Mouse (Mus musculus) embryonic stem cell, embryonic (primary cell): ENCODE measurements at regions not wholly inside any gene's neighbourhood (a gene's known extent, or its start where the extent isn't known, plus 50 kb on each side); places are given as distances from the start of the nearest gene placed in this dataset.

ENCODE experiments used
- CTCF ChIA-PET, 4 experiments: fragments of 300-600 bp in 2 of 4; fragments of 350-600 bp in 2 of 4; sonication (Branson Sonifier 250); formaldehyde crosslinking; loops; one replicate each; lab custom pipeline; 2022; ENCODE audit warnings: inconsistent platforms in 2 of 4; lab: Charles Lee
- POLR2A ChIA-PET, 4 experiments: fragments of 300-600 bp in 2 of 4; fragments of 350-600 bp in 2 of 4; sonication (Branson Sonifier 250); formaldehyde crosslinking; loops; one replicate each; lab custom pipeline; 2022; ENCODE audit warnings: antibody characterized with exemption in 4 of 4, inconsistent platforms in 1 of 4; lab: Charles Lee

DNA sequence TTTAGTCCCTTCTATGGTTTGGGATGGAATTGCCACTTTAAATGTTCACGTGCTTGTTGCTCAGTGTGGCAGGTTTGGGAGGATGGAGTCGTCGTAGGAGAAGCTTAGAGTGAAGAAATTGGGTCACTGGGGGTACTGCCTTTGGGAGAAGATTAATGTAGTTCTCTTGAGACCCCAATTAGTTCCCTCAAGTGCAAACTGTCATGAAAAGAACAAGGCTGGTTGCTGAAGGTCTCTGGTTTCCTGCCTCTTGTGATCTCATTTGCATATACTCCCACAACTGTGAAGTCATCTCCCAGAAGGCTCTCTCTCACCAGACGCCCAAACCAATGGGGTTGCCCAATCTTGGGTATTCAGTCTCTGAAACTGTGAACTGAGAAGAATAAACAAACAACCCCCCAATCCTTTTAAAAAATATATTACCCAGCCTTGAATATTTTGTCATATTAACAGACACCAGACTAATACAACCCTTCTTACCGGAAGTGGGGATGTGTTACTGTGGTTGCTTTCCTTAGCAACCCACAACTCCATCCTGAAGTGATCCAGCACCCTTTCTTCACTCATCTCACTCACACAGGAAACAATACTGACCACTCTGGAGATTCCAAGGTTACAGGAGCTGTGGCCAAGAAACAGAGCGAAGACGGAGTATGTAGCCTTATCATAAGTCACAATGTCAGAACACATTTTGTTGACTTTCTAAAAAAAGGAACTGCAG, 153.2 kb upstream of the Fndc3a start:
- CTCF ChIA-PET: no interaction called here
- POLR2A ChIA-PET: no interaction called here

- POLR2A ChIA-PET: interaction anchor here in 1 of 4 experiments (0.5 to 1.1 kb wide), 2 partner anchors 9 to 145 kb away, joined by 3 to 4 read pairs; partner anchors contain the start of gene Fndc3a
- CTCF ChIA-PET: no interaction called here
Measured at GRCm38 (mm10) chr14:72854226-72854625, 144.4 kb upstream of the Fndc3a start.

- POLR2A ChIA-PET: no interaction called here
Measured at GRCm38 (mm10) chr14:72853104-72853503, 143.3 kb upstream of the Fndc3a start.

GRCm38 (mm10) chr14:72850884-72851283, 141.1 kb upstream of the Fndc3a start:
- ChIA-PET POLR2A (no interaction called here), CTCF (no interaction called here)

More at GRCm38 (mm10) chr14:72853104-72853503, 143.3 kb upstream of the Fndc3a start:
- CTCF ChIA-PET: no interaction called here

DNA sequence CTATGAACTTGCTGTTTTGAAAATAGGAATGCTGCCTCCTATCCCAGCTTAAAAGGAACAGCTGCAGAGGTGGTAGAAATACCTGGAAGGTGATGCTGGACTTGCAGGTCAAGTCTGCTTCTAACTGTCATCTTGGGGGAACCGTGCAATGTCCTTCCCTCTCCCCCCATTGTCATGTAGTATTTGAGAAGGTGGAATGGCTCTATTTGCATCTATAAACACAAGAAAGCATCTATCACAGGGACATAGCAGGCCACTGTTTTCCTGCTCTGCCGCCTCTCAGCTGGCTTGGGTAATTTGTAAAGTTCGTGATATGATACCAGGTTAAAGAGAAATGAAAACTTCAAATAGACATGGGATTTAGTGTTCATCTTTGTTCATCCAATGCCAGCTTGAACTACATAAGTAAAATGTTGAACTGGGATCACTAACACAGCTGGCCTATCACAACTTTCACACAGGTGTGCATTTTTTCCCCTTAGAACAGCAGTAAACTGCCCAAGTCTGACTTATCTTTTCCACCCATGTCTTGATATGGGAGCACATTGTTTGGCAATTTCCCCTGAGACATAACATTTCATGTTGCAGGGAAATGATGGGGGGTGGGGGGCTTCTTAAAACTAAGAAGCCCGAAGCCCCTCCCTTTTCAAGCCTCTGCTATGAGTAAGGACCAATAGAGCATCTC, 138.6 kb upstream of the Fndc3a start:
- ChIA-PET POLR2A (interaction anchor here in 3 of 4 experiments (0.8 to 2.5 kb wide), 10 partner anchors 8 to 138 kb away, joined by 3 to 13 read pairs (median 3); partner anchors contain the start of gene Fndc3a (in 1 of the 3)), CTCF (no interaction called here)

DNA sequence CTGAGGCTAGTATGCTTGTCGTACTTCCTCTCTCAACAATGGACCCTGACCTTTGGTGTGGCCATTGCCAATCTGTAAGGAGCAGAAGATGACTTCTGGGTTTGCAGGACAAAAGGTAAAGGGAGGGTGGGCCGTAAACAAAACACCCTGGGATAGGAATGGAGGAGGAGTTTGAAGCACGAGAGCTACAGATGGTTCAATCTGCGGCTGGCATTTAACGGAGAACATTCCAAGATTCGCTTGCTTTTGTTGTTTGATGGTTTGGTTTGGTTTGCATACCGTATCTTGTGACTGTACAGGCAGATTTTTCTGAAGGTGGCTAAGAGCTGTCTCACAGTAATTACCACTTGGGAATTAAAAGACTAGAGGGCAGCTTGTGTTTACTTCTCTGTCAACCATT, 137.7 kb upstream of the Fndc3a start:
- ChIA-PET POLR2A (interaction anchor here in 3 of 4 experiments (0.7 to 2.5 kb wide), 23 partner anchors 9 to 245 kb away, joined by 3 to 13 read pairs (median 3); partner anchors contain the start of gene Fndc3a (in 2 of the 3)), CTCF (interaction anchor here in 2 of 4 experiments (0.5 to 0.6 kb wide), 2 partner anchors 72 to 260 kb away, joined by 3 read pairs; no protein-coding TSS in a partner anchor)

GRCm38 (mm10) chr14:72845621-72846440, 136.0 kb upstream of the Fndc3a start:
- ChIA-PET POLR2A (interaction anchor here in 3 of 4 experiments (0.6 to 2.5 kb wide), 8 partner anchors 8 to 1795 kb away, joined by 3 to 13 read pairs (median 4); no protein-coding TSS in a partner anchor), CTCF (interaction anchor here in 2 of 4 experiments (0.6 to 0.7 kb wide), 2 partner anchors 17 to 30 kb away, joined by 3 read pairs; no protein-coding TSS in a partner anchor)

DNA sequence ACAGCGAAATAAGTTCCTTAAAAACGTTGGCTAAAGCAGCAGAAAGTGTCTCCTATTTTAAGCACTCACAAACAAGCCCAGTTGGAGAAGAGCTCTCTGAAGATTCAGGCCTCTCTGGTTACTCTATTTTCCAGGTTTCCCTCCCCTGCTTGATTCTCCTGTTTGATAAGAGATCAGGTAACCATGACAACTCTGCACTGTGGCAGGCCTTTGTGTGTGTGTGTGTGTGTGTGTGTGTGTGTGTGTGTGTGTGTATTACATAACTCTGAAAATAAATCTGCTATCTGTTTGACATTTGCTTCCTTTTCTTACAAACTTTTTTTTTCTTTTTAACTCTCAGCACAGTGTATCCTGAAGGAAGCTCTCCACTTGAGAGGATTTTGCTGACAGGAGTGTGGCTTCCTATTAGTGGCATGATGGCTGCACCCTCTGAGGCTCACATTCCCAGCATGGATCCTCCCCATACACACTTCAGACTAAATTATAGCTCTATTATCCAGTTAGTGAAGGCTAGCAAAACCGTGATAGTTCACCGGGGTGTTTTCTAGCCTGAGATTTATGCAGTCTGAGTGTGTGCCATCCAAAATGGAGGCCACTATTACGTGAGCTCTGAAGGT, 135.1 kb upstream of the Fndc3a start:
- ChIA-PET CTCF (interaction anchor here in 1 of 4 experiments (0.7 kb wide), 1 partner anchor 671 kb away, joined by 3 read pairs; no protein-coding TSS in a partner anchor), POLR2A (interaction anchor here in 3 of 4 experiments (0.6 to 1.3 kb wide), 5 partner anchors 9 to 1794 kb away, joined by 3 to 4 read pairs (median 3); no protein-coding TSS in a partner anchor)

DNA sequence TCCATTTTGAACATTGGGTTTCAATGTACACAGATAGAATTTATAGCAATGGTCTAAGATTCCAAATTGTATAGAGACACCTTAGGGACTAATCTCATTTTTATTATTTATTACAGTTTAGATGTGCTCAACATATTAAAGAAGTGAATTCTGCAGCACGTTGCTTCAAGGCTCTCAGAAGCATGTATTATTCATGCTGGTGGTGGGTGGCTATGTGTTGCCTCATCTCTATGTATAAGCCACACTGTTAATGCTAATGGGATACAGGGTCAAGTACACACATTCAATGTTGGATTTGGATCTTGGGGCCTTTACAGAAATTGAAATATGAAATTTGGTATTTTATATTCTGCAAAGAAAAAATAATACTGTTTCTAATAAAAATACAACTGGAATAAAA, 131.9 kb upstream of the Fndc3a start:
- POLR2A ChIA-PET: interaction anchor here in 1 of 4 experiments (0.7 kb wide), 1 partner anchor 728 kb away, joined by 3 read pairs; no protein-coding TSS in a partner anchor

GRCm38 (mm10) chr14:72835158-72835557, 125.4 kb upstream of the Fndc3a start:
- POLR2A ChIA-PET: interaction anchor here in 1 of 4 experiments (0.6 kb wide), 1 partner anchor 1884 kb away, joined by 5 read pairs; no protein-coding TSS in a partner anchor

More for the DNA sequence above, 131.9 kb upstream of the Fndc3a start:
- CTCF ChIA-PET: no interaction called here

DNA sequence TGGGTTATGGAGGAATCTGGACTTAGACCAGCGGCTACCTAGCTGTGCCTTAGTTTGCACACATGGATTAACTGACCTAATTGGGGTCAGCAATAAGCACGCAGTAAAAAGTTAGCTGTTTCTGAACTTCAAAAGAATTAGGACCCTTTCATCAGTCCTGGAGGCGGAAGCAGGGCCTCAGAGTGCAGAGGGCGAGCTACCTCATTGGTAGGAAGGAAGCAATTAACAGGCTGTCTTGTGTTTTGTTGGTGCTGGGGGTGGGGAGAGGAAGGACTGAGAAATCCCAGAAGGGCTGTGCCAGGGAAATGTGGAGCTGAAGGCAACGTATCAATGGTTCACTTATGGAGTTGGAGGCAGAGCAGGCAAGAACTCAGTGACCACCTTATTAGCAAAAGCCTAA, 119.5 kb upstream of the Fndc3a start:
- CTCF ChIA-PET: no interaction called here
- POLR2A ChIA-PET: interaction anchor here in 1 of 4 experiments (1.3 kb wide), 1 partner anchor 17 kb away, joined by 5 read pairs; no protein-coding TSS in a partner anchor

More at GRCm38 (mm10) chr14:72835158-72835557, 125.4 kb upstream of the Fndc3a start:
- CTCF ChIA-PET: no interaction called here

GRCm38 (mm10) chr14:72825549-72825948, 115.7 kb upstream of the Fndc3a start:
- POLR2A ChIA-PET: interaction anchor here in 1 of 4 experiments (0.6 kb wide), 1 partner anchor 21 kb away, joined by 3 read pairs; no protein-coding TSS in a partner anchor
- CTCF ChIA-PET: no interaction called here

DNA sequence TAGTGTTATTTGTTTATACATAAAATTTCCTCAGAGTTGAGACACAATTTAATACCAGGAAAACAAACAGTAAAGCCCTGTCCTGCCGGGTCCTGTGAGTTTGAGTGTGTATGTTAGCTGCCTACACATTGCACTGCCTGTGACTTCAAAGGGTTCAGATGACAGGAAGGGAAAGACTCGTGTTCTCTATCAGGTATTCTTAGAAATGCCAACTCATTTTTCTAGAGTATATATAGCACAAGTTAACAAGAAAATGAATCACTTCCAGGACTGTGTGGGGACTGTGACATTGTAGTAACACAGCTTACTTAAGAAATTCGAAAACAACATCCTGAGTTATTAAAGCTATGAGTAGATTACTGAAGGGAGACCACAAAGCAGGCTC, 112.4 kb upstream of the Fndc3a start:
- ChIA-PET POLR2A (interaction anchor here in 1 of 4 experiments (1.1 kb wide), 1 partner anchor 9 kb away, joined by 3 read pairs; no protein-coding TSS in a partner anchor), CTCF (no interaction called here)

- ChIA-PET CTCF (no interaction called here), POLR2A (interaction anchor here in 1 of 4 experiments (1.1 kb wide), 1 partner anchor 10 kb away, joined by 3 read pairs; no protein-coding TSS in a partner anchor)
Measured at GRCm38 (mm10) chr14:72821517-72822230, 111.9 kb upstream of the Fndc3a start.

DNA sequence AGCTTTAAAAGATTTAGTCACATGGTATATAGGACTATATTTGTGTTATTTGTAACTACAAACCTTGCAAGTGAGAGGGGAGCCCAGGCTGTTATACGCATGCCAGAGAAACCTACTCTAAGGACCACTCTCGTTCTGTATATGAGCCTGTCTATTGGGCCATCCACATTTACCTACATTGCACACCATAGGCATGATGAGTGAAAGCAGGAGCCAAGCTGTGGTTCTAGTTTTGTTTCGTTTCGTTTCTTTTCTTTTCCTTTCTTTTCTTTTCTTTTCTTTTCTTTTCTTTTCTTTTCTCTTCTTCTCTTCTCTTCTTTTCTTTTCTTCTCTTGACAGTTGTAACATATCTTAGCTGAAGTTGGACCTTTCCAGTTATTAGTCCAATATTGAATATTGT, 109.2 kb upstream of the Fndc3a start:
- ChIA-PET POLR2A (interaction anchor here in 1 of 4 experiments (0.5 kb wide), 1 partner anchor 853 kb away, joined by 4 read pairs; no protein-coding TSS in a partner anchor), CTCF (no interaction called here)

DNA sequence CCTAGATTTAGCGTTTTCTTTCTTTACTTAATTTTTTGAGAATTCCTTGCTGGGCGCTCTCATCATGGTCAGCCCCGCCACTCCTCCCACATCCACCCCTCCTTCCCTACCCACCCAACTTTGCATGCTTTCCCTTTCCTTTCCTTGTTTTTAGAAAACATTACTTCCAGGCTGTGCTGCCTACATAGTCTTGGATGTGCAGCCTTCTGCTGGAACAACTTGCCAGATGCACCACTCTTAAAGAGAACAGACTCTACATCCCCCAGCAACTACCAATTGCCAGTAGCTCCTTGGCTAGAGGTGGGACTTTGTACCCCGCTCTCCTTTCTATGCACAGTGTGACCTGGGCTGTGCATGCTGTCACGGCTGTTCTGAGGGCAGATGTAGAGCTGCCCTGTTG, 108.0 kb upstream of the Fndc3a start:
- POLR2A ChIA-PET: no interaction called here
- CTCF ChIA-PET: no interaction called here

- CTCF ChIA-PET: no interaction called here
- POLR2A ChIA-PET: interaction anchor here in 1 of 4 experiments (0.9 kb wide), 1 partner anchor 16 kb away, joined by 3 read pairs; no protein-coding TSS in a partner anchor
Measured at GRCm38 (mm10) chr14:72816847-72817246, 107.0 kb upstream of the Fndc3a start.
